In genomic region chr8:91865361-91865760, GRCm38 (mm10) we compare ENCODE assay signal across 20 mouse cellular contexts.
DNase-seq lines count a peak whose midpoint lies in the region; ATAC-seq lines count a peak whose summit lies in the region.
"Had no signal": no experiment of that assay in that cellular context is flagged by ENCODE, and none has a peak within 500 bp of the region (broad histone marks: within the 10 kb centered on the region; RNA-seq: fewer than 3 reads in every experiment).

No protein-coding gene starts in this region.

- H3K27ac ChIP-seq in hindbrain, embryonic 12.5 days: 0 out of 2 replicates have a peak overlapping the region, but pooled peaks have one; percentile 7
- no peak overlapping the region for H3K27ac ChIP-seq in hindbrain, embryonic 13.5 days
- H3K27ac ChIP-seq: embryonic facial prominence, embryonic 15.5 days; heart, embryonic 15.5 days; hindbrain, embryonic 14.5 days; kidney, postnatal 0 days; limb, embryonic 13.5 days; liver, embryonic 14.5 days; lung, embryonic 15.5 days; macrophage; stomach, postnatal 0 days had no signal

- ATAC-seq in hindbrain, embryonic 12.5 days (ENCODE audit: low FRiP score): peak; percentile 23; the same call in 1 of the 2 replicates
- no peak for ATAC-seq in hindbrain, embryonic 13.5 days (ENCODE audit: low FRiP score)
- no peak for ATAC-seq in megakaryocyte, adult 5-6 weeks (ENCODE audit: poor library complexity, severe bottlenecking)
- ATAC-seq: intestine, embryonic 16.5 days had no signal

- peaks cover 38% of the 10 kb centered on the region for H3K27me3 ChIP-seq in hindbrain, embryonic 12.5 days
- peaks cover 66% of the 10 kb centered on the region for H3K27me3 ChIP-seq in hindbrain, embryonic 13.5 days

- no peak overlapping the region for H3K4me2 ChIP-seq in hindbrain, embryonic 12.5 days (replicated peaks)
- no peak overlapping the region for H3K4me2 ChIP-seq in hindbrain, embryonic 13.5 days
- H3K4me2 ChIP-seq: embryonic facial prominence, embryonic 15.5 days; heart, embryonic 15.5 days; hindbrain, embryonic 14.5 days; limb, embryonic 13.5 days; lung, embryonic 15.5 days had no signal

- 13% methylated on average over 10 of the region's 10 CpGs for WGBS in hindbrain, embryonic 12.5 days
- WGBS in hindbrain, embryonic 13.5 days: 11% methylated on average over 10 of the region's 10 CpGs

- no peak overlapping the region for H3K9ac ChIP-seq in hindbrain, embryonic 12.5 days
- H3K9ac ChIP-seq in hindbrain, embryonic 13.5 days: no peak overlapping the region
- H3K9ac ChIP-seq: embryonic facial prominence, embryonic 15.5 days; heart, embryonic 15.5 days; hindbrain, embryonic 14.5 days; limb, embryonic 13.5 days; liver, embryonic 14.5 days; lung, embryonic 15.5 days had no signal

- H3K9me3 ChIP-seq in hindbrain, embryonic 12.5 days (replicated peaks): no peaks in the 10 kb centered on the region
- H3K9me3 ChIP-seq in hindbrain, embryonic 13.5 days: no peaks in the 10 kb centered on the region
- H3K9me3 ChIP-seq: embryonic facial prominence, embryonic 15.5 days; heart, embryonic 15.5 days; limb, embryonic 13.5 days; lung, embryonic 15.5 days had no signal

- H3K4me1 ChIP-seq in hindbrain, embryonic 12.5 days: peaks cover 21% of the 10 kb centered on the region
- peaks cover 20% of the 10 kb centered on the region for H3K4me1 ChIP-seq in hindbrain, embryonic 13.5 days (replicated peaks)
- H3K4me1 ChIP-seq: embryonic facial prominence, embryonic 15.5 days; lung, embryonic 15.5 days had no signal

- DNase-seq in embryo, embryonic 10 days (ENCODE audit: low spot score): peak; percentile 46
- peak; percentile 43 for DNase-seq in embryo, embryonic 11 days
- peak; percentile 65 for DNase-seq in retina, embryonic 14.5 days (ENCODE audit: low spot score)
- no peak for DNase-seq in right cerebral cortex, postnatal 10 days (ENCODE audit: low spot score in 2 of 2)
- DNase-seq: cerebellum, adult 9-10 months; gastrocnemius, postnatal 36 days; right cerebral cortex, postnatal 25 days had no signal

- H3K36me3 ChIP-seq in hindbrain, embryonic 12.5 days: no peaks in the 10 kb centered on the region
- H3K36me3 ChIP-seq in hindbrain, embryonic 13.5 days: no peaks in the 10 kb centered on the region
- H3K36me3 ChIP-seq: embryonic facial prominence, embryonic 15.5 days; heart, embryonic 15.5 days; limb, embryonic 13.5 days; lung, embryonic 15.5 days had no signal

- no peak overlapping the region for H3K4me3 ChIP-seq in hindbrain, embryonic 12.5 days
- H3K4me3 ChIP-seq in hindbrain, embryonic 13.5 days: no peak overlapping the region
- H3K4me3 ChIP-seq: embryonic facial prominence, embryonic 15.5 days; heart, embryonic 15.5 days; limb, embryonic 13.5 days; lung, embryonic 15.5 days had no signal

Comparison
In these comparisons a context has a peak if more than half of its experiments do, and no peak if none do; other contexts are left out.
1. DNase-seq: peak in embryo, embryonic 10 days (single experiment), embryo, embryonic 11 days (single experiment) and retina, embryonic 14.5 days (single experiment); none in right cerebral cortex, postnatal 10 days (0 of 2).